Mouse (Mus musculus) bone marrow, adult 2 months (tissue): ENCODE data around the gene Atxn2l. TPM values are rescaled to one million over a fixed set of nuclear protein-coding genes. Genes with fewer than 3 reads are reported as not detected.

ENCODE experiments used
- H3K27ac ChIP-seq: fragments of 200-500 bp; 2 replicates; pipeline ENCODE4 v1.5.1; 2012; ENCODE audit warnings: low read depth, mild to moderate bottlenecking, control low read depth, inconsistent platforms, low read length; ENCODE audit not compliant: control insufficient read depth, poor library complexity, insufficient read depth
- H3K4me1 ChIP-seq: fragments of 200-500 bp; 2 replicates; pipeline ENCODE4 v1.6.1; 2011; ENCODE audit warnings: low read length; ENCODE audit not compliant: control insufficient read depth, insufficient read depth
- H3K4me3 ChIP-seq: fragments of 200-500 bp; replicated peaks from 2 replicates; pipeline ENCODE3; 2011; ENCODE audit warnings: mild to moderate bottlenecking, low read depth, low read length, control low read depth; ENCODE audit not compliant: control insufficient read depth
- CTCF ChIP-seq: fragments of 200-500 bp; IDR thresholded peaks from 2 replicates; pipeline ENCODE4 v1.5.1; 2011; ENCODE audit warnings: low read length, control low read depth; ENCODE audit not compliant: control insufficient read depth, insufficient read depth
- POLR2A ChIP-seq: fragments of 200-500 bp; IDR thresholded peaks from 2 replicates; pipeline ENCODE4 v1.6.1; 2011; ENCODE audit warnings: low read depth, mild to moderate bottlenecking, control low read depth, low read length, borderline replicate concordance; ENCODE audit not compliant: control insufficient read depth
- WGBS: fragments of 180-500 bp; shearing (Covaris S2); methylation state at CpG from one replicate; pipeline ENCODE4 v1.1.7; 2018; 5-methylcytosine and 5-hydroxymethylcytosine counted together
- polyA plus RNA-seq: library from polyadenylated mRNA; stranded (reverse); fragments of >200 nt; gene quantifications from 2 replicates; pipeline ENCODE4 v1.2.4, GENCODE M21; 2011; ENCODE audit warnings: low replicate concordance; ENCODE audit not compliant: missing spikeins, insufficient read depth, insufficient read length

Gene Atxn2l
- polyA plus RNA-seq, 1 experiment: 156 TPM

DNA sequence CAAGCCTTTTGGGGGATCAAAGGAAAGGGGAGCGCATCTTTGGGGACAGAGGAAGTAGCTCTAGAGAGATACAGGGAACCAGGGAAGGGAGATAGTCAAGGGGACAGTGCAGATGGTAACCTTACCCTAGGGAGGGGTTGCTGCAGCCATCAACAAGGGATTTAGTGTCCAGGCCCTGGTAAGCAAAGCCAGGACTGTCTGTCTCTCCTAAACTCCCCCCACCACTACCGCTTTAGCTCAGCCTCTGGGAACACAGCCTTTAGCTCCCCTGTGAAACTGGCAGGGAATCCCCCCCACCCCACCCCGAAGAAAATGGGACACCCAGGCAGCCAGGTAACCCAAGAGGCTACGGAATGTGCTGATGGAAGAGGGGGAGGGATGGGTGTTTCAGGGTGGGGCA lies 39.7 kb downstream of the Atxn2l start:
- Histone ChIP-seq H3K27ac (no peak overlapping the region), H3K4me3 (no peak overlapping the region), H3K4me1 (no peaks in the 10 kb centered on the region; the same call in none of the 2 replicates)
- TF ChIP-seq CTCF (no peak), POLR2A (no peak)
- WGBS: 65% methylated on average over 4 of the region's 4 CpGs

DNA sequence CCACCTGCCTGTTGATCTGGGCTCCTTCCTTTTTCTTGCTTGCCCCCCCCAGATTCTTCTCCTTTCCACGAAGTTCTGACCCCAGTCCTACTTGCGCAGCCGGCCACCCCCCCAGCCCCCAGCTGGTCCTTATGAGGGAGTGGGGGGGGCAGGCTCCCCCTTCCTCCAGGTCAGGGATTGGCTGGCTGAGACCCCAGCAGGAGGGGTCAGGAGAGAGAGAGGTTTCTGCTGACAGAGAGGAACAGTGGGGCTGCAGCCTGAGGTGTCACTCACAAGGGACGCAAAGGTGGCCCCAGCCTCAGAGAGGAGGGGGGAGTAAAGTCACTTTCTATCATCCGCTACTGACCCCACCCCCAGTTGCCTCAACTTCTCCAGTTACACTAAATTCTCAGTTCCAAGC lies 40.2 kb downstream of the Atxn2l start, which contains the start of gene Atp2a1:
TSS of gene Atp2a1 (minus strand) at position 105 of the 400 bp plus-strand sequence.
- H3K27ac ChIP-seq: peak within 1 kb of the TSS; percentile 26

DNA sequence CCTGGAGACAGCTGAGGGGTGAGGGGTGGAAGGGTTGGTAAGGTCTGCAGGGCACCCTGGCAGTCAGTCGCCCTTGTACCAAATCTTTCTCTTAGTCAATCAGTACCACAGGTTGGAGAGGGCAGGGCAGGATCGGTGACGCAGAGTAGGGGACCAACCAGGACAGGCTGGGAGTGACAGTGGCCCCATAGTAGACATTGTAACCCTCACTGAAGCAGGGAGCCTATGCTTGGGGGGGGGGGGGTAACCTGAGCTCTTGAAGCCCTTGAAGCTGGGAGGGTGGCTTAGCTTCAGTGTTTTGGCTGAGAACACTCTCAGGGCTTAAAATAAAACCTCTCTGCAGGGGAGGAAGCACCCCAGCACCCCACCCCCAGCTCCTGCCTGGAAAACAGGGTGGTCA lies 41.6 kb downstream of the Atxn2l start:
- TF ChIP-seq CTCF (no peak), POLR2A (no peak)
- WGBS: 84% methylated on average over 3 of the region's 3 CpGs
- Histone ChIP-seq H3K4me3 (no peak overlapping the region), H3K27ac (no peak overlapping the region), H3K4me1 (no peaks in the 10 kb centered on the region; the same call in 1 of the 2 replicates)

More for the DNA sequence above, 40.2 kb downstream of the Atxn2l start, which contains the start of gene Atp2a1:
- WGBS: 66% methylated on average over 5 of the region's 5 CpGs
- Histone ChIP-seq H3K4me1 (no peaks in the 10 kb centered on the region; the same call in 1 of the 2 replicates), H3K4me3 (no peak within 1 kb of the TSS)
- no peak for TF ChIP-seq CTCF
- no peak for TF ChIP-seq POLR2A

DNA sequence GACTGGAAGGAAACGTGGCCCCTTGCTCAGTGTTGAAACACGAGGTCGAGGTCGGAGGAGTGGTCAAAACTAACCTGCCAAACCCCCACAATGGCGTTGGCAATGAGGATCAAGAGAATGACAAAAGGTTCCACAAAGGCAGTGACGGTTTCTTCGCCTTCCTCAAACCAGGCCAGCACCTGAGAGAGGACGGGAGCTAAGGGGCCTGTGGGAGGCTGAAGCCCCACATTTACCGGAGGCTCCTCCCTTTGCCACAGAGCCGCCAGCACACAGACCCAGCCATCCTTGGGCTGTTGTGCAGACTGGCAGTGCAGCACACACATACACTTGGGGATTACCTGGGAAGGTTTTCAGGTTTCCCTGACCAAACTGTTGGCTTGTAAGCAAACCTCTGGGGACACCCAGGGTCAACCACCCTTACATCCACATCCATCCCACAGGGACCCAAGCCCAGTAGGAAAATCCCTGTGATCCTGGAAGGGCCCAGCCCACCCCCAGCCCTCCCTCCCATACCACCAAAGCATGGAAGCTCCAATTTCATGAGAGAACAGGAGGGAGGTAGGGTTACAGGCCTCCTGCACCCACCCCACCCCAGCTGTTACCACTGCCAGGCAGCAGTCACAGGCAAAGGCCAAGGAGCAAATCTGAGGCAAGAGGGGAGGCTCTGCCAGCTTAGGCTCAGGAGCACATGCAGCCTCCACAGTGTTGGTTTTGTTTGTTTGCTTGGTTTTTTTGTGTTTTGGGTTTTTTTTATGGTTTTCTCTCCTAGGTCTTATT lies 42.4 kb downstream of the Atxn2l start:
- TF ChIP-seq CTCF (no peak), POLR2A (no peak)
- 40% methylated on average over 10 of the region's 10 CpGs for WGBS
- Histone ChIP-seq H3K4me1 (no peaks in the 10 kb centered on the region), H3K27ac (no peak overlapping the region), H3K4me3 (no peak overlapping the region)

DNA sequence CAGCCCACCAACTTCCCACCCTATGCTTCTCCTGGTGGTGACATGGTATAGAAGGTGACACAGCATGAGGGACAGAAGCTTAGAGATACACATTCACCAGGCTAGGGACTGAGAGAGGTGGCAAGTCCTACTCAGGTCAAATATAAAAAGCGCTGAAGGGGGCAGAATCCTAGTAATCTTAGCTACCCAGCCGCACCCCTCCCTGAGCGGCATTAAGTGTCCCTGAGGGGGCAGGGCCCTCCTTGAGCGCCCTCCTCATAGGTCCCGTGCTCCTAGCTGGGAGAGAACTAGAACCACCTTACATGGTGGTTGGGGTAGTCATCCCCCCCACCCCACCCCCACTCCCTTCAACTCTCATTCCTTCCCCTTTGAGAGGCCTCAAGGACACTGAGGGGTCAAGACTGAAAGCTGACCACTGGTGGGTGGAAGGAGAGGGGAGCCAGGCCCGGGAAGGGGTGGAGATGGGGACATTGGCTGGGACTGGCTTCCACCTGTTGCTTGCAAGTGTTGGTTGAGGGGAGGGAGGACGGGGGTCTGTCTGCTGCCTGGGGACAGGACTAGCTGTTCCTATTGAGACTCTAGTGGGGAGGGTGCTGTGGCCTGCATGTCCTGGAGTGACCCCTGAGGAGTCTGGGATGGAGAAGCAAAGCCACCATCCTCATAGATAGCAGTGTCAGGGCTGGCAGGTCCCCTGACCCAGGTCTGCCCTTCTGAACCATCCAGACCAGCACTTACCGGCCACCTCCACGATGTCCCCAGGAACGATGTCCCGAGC lies 44.2 kb downstream of the Atxn2l start:
- Histone ChIP-seq H3K4me1 (no peaks in the 10 kb centered on the region), H3K27ac (no peak overlapping the region), H3K4me3 (no peak overlapping the region)
- no peak for TF ChIP-seq CTCF
- no peak for TF ChIP-seq POLR2A
- WGBS: 82% methylated on average over 11 of the region's 11 CpGs

DNA sequence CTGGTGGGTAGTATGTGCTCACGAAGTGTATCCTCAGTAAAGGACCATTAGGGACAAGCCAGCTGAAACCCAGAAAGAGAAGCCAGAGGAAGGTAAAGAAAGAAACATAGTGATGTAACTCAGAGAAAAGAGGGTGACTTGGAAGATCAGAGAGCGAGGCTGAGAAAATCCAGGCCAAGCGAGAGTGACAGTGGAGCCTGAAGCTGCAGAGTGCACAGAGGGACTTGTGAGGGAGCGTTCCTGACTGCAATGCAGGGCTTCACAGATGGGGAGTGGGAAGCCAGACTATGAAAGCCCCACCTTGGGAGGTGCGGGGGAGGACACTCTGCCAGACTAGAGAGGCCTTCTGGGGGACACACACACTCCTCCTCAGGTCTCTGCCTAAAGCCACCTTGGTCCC lies 45.0 kb downstream of the Atxn2l start:
- Histone ChIP-seq H3K4me3 (no peak overlapping the region), H3K4me1 (no peaks in the 10 kb centered on the region), H3K27ac (no peak overlapping the region)
- TF ChIP-seq CTCF (no peak), POLR2A (no peak)
- 84% methylated on average over 5 of the region's 5 CpGs for WGBS

DNA sequence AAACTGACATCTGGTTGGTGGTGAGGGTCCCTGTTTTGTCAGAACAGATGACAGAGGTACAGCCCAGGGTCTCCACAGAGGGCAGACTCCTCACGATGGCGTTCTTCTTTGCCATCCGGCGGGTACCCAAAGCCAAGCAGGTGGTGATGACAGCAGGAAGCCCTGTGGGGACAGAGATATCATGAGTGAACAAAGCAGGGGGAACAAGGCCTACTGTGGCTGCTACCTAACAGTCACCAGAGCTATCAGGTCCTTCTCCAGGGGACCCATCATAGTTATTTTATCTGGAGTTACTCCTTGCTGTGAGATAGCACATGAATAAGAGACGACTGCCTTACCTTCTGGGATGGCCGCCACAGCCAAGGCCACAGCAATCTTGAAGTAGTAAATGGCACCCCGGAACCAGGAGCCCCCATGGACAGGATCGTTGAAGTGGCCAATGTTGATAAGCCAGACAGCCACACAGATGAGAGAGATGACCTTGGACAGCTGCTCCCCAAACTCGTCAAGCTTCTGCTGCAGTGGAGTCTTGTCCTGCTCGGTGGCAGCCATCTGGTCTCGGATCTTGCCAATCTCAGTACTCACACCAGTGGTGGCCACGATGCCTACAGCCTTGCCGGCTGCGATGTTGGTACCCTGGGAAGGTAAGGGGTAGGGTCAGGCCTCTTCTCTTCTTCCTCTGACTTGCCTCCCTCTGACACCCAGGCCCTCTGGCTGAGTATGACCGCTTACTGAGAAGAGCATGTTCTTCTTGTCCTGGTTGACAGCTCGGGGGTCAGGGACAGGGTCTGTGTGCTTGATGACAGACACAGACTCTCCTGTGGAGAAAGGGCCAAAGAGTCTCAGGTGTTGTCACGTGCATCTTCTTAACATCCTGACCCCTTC lies 46.6 kb downstream of the Atxn2l start:
- TF ChIP-seq POLR2A (no peak), CTCF (no peak)
- H3K27ac ChIP-seq: no peak overlapping the region
- H3K4me1 ChIP-seq: no peaks in the 10 kb centered on the region
- H3K4me3 ChIP-seq: no peak overlapping the region
- WGBS: 62% methylated on average over 17 of the region's 17 CpGs

DNA sequence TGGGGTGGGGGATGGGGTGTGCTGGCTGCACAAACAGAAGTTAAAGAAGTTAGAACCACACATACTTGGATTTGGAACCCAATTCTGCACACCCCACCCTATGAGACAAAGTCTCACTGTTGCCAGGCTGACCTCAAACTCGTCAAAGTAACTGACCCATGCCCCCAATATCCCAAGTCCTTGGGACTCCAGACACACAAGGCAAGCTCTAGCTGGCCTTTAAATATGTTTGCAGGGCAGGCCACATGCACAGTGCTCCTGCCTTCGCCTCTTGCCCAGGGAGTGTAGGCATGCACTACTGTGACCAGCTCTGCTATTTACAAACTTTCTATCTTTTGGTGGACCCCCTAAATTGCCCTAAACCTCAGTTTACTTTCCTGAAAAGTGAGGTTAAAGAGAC lies 48.0 kb downstream of the Atxn2l start:
- 76% methylated on average over 2 of the region's 2 CpGs for WGBS
- H3K4me3 ChIP-seq: no peak overlapping the region
- no peak overlapping the region for H3K27ac ChIP-seq
- no peaks in the 10 kb centered on the region for H3K4me1 ChIP-seq
- TF ChIP-seq POLR2A: no peak
- TF ChIP-seq CTCF: no peak
